Mouse (Mus musculus): ENCODE results near the gene Kbtbd13. TPM values are rescaled to one million over a fixed set of nuclear protein-coding genes. Genes with fewer than 3 reads are reported as not detected.

Gene Kbtbd13
- polyA plus RNA-seq, 1 experiment from 2014 or later = 1.6 TPM

DNA sequence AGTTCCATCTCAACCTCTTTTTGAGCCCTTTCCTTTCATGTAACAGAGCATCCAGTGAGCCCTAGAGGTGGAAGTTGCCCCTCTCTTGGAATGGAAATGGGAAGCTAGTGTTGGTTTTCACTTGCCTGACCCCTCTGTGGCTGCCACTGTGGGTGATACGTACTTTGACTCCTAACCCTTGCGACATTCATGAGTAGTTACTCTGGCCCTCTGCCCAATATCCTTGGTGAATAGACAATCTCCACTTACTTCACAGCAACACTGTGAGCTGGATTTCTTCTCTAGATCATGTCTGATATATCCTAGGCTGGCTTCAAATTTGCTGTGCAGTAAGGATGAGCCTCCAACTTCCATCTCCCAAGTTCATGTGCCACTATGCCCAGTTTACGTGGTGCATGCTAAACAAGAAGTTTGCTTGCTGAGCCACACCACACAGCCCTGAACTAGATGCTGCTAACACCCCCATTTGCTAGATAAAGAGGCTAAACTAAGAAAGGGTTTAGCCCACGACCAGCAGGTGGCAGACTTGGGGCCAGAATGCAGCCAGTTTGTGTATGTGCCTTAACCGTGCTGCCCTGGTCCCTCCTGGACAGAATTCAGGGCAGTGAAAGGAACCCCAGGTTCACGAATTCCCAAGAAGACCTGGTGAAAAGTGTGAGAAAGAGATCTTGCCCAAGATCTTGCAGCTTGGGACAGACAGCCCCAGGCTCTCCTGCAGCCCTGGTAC, 1.3 kb upstream of the Kbtbd13 start:
- Histone ChIP-seq H3K9ac (no peak overlapping the region), H3K36me3 (no peaks in the 10 kb centered on the region), H3K9me3 (no peaks in the 10 kb centered on the region), H3K4me3 (no peak overlapping the region), H3K27ac (no peak overlapping the region), H3K27me3 (peaks cover 46% of the 10 kb centered on the region), H3K4me1 (no peaks in the 10 kb centered on the region), H3K4me2 (replicated peaks) (no peak overlapping the region)
- 30% methylated on average over 6 of the region's 6 CpGs for WGBS
- no peak for ATAC-seq (ENCODE audit: insufficient number of reproducible peaks, insufficient read depth, low FRiP score, low TSS enrichment)

DNA sequence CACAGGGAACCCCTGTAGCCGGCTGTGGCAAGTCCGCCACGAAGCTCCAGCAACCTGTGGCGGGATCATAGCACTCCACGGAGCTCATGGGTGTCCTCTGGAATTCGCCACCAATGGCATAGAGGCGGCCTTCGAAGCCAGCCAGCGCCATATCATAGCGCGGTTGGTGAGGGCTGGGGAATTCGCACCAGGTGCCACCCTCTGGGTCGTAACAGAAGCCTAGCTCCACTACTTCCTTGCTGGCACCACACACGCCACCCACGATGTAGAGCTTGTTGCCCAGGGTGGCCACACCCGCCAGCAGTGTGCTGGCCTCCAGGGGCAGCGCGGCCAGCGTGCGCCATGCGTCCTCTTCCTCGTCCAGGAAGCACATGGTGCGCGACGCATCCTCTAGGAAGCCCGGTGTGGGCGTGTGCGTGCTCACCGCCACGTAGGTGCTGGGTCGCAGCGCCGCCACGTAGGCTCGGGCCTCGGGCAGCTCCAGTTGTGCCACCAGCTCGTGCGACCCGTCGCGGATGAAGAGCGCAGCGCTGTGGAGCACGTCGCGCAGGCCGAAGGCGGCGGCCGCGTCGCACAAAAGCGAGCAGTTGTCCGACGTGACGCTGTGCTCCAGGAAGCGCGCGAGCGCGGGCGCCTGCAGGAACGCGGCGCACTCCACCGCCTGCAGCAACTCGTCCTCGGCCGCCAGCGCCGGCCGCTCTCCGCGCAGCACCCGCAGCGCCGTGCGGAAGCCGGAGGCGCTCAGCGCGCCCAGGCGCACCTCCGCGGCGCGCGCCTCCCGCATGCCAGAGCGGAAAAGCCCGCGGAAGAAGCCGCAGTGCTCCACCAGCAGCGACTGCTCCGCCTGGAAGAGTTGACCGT, 470 bp downstream of the Kbtbd13 start:
- no peak for ATAC-seq (ENCODE audit: insufficient number of reproducible peaks, insufficient read depth, low FRiP score, low TSS enrichment)
- no peaks in the 10 kb centered on the region for H3K4me1 ChIP-seq

DNA sequence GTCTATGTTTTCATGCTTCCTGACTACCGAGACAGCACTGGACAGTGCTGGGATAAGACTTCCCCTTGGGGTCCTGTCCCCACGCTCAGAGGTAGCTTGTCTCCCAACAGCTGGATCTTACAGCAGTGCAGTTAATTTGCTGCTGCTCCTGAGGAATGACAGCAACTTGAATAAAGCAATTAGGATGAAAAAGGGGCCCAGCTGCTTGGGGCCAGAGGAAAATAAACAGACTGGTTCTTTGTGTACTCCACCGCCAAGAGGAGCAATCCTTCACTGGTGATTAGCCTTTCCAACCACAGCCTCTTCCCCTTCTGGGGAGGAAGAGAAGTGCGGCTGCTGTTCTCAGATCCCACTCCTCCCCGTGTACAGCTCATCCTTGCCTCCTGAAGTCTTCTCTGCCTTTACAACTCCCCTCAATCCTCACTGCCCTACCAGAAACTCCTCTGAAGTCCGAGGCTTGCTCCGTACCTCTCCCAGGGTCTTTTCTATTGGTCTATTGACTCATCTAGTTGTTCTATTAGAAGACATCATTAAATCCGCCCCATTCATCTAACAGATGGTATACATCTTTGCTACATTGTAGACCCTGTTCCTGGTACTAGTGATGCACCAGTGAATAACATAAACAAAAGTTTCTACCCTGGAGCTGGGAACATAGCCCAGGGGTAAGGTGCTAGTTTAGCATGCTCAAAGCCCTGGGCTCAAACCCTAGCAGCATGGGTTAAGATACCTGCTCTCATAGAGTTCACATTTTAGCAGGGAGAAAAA, 4.9 kb downstream of the Kbtbd13 start:
- no peak for ATAC-seq (ENCODE audit: insufficient number of reproducible peaks, insufficient read depth, low FRiP score, low TSS enrichment)
- Histone ChIP-seq H3K27ac (no peak overlapping the region), H3K27me3 (peaks cover 27% of the 10 kb centered on the region), H3K9me3 (no peaks in the 10 kb centered on the region), H3K9ac (no peak overlapping the region), H3K36me3 (no peaks in the 10 kb centered on the region), H3K4me3 (no peak overlapping the region), H3K4me1 (no peaks in the 10 kb centered on the region), H3K4me2 (replicated peaks) (no peak overlapping the region)
- 28% methylated on average over 8 of the region's 8 CpGs for WGBS

More for the DNA sequence above, 470 bp downstream of the Kbtbd13 start:
- WGBS = 16% methylated on average over 96 of the region's 96 CpGs
- Histone ChIP-seq H3K9me3 (no peaks in the 10 kb centered on the region), H3K27me3 (peaks cover 46% of the 10 kb centered on the region), H3K4me3 (peak overlapping the region; percentile 51), H3K36me3 (no peaks in the 10 kb centered on the region), H3K9ac (peak overlapping the region; percentile 60), H3K27ac (no peak overlapping the region), H3K4me2 (replicated peaks) (peak overlapping the region; percentile 67)

DNA sequence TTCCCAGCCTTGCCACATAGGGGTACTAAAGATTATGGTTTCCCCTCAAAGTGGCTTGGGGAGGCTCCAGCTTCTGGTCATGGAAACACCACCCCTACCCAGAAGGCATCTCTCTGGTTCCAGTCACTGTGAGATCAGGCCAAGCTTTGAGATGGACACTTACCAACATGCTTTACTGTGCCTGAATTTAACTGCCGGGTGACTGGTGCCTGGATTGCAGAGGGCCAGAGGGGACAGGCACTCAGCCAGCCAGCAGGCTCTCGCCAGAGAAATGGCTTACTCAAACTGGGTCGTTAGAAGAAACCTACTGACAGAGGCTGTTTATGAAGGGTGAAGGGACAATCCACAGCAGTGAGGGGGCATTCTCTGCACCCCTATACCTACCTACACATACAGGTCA, 7.2 kb downstream of the Kbtbd13 start:
- WGBS = 55% methylated on average over 3 of the region's 3 CpGs
- Histone ChIP-seq H3K27me3 (peaks cover 4% of the 10 kb centered on the region; the same call in 1 of the 2 replicates), H3K36me3 (no peaks in the 10 kb centered on the region), H3K27ac (no peak overlapping the region), H3K4me3 (no peak overlapping the region), H3K9me3 (no peaks in the 10 kb centered on the region), H3K4me1 (no peaks in the 10 kb centered on the region), H3K4me2 (replicated peaks) (no peak overlapping the region), H3K9ac (no peak overlapping the region)
- no peak for ATAC-seq (ENCODE audit: insufficient number of reproducible peaks, insufficient read depth, low FRiP score, low TSS enrichment)

DNA sequence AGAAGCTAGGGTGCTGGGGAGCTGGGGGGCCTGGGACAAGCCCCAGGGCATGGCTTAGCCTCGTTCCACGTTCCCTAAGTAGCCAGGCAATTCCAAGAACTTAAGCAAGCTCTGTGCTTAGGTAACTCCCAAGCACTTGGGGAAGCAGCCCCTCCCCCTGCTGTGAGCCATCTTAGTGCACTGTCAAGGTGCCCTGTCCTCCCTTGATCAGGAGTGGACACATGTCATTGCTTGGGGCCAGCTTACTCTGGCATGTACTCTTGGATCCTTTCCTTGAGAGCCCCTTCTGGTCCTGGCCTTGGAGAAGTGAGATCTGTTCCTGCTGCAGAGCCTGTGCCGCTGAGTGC, 8.7 kb downstream of the Kbtbd13 start:
- Histone ChIP-seq H3K9me3 (no peaks in the 10 kb centered on the region), H3K4me2 (replicated peaks) (no peak overlapping the region), H3K27me3 (no peaks in the 10 kb centered on the region), H3K36me3 (no peaks in the 10 kb centered on the region), H3K4me1 (no peaks in the 10 kb centered on the region), H3K27ac (no peak overlapping the region), H3K4me3 (no peak overlapping the region), H3K9ac (no peak overlapping the region)
- ATAC-seq (ENCODE audit: insufficient number of reproducible peaks, insufficient read depth, low FRiP score, low TSS enrichment) = no peak
- 52% methylated on average over 3 of the region's 3 CpGs for WGBS

DNA sequence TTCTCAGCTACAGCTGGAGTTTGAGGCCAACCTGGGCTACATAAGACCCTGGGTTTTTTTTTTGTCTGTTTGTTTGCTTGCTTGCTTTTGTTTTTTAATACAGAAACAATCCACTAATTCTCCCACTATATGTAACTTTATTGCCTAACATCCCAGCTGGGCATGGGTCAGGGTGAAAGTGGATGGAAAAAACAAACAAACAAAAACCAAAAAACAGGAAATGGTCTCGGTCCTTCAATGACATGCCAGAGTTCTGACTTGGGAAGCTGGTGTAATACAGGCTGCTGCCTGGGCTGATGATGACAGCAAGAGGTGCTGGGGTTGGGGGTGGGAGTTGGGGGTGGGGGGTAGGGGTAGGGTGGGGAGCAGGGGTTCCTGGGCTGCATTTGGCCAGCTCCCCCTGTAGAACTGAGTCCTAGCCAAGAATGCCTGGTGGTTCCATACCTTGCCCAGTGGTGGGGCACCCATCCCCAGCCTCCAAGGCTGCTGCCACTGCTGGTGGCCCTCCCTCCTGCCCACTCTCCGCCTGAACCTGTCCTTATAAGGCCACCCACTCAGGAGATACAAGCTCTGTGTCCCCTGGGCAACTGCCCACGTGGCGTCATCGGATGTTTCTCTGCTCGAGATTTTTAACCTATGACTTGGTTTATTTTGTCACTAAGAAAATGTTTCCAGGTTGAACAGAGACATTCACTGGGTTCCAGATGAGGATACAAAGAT, 9.3 kb downstream of the Kbtbd13 start:
- no peak overlapping the region for H3K4me2 ChIP-seq (replicated peaks)
- no peaks in the 10 kb centered on the region for H3K4me1 ChIP-seq
- H3K9me3 ChIP-seq = no peaks in the 10 kb centered on the region
- H3K27ac ChIP-seq = no peak overlapping the region
- H3K36me3 ChIP-seq = no peaks in the 10 kb centered on the region
- no peak overlapping the region for H3K4me3 ChIP-seq
- no peaks in the 10 kb centered on the region for H3K27me3 ChIP-seq
- ATAC-seq (ENCODE audit: insufficient number of reproducible peaks, insufficient read depth, low FRiP score, low TSS enrichment) = no peak
- H3K9ac ChIP-seq = no peak overlapping the region
- 67% methylated on average over 6 of the region's 6 CpGs for WGBS

DNA sequence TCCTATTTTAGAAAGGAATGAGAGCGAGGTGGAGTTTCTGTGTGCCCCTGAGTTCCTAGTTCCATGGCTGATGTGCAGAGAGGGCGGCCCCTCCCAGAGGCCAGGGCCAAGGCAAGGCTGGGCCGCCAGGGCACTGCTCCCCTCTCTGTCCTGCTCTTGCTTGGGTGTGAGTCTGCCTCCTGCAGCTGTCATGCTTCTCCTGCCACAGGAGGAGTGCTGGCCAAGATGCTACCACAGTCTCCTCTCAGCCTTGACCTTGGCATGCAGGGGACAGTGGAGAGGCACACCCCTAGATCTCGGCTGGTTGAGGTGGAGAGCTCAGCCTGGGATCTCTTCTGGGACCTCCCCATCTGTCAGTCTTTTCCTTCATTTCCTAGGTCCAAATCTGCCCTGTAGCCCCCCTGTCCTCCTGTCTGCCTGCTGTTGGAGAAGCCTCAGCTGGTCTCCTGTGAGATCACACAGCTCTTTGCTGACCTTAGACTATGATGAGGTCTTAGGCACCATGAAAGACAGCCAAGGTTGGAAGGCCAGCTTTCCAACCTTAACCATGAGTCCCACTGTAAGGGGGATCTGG, 10.3 kb downstream of the Kbtbd13 start:
- Histone ChIP-seq H3K4me1 (no peaks in the 10 kb centered on the region), H3K9me3 (no peaks in the 10 kb centered on the region), H3K36me3 (no peaks in the 10 kb centered on the region), H3K27me3 (no peaks in the 10 kb centered on the region), H3K4me3 (no peak overlapping the region), H3K27ac (no peak overlapping the region), H3K9ac (no peak overlapping the region), H3K4me2 (replicated peaks) (no peak overlapping the region)
- no peak for ATAC-seq (ENCODE audit: insufficient number of reproducible peaks, insufficient read depth, low FRiP score, low TSS enrichment)
- whole genome bisulfite sequencing = 65% methylated on average over 4 of the region's 4 CpGs

DNA sequence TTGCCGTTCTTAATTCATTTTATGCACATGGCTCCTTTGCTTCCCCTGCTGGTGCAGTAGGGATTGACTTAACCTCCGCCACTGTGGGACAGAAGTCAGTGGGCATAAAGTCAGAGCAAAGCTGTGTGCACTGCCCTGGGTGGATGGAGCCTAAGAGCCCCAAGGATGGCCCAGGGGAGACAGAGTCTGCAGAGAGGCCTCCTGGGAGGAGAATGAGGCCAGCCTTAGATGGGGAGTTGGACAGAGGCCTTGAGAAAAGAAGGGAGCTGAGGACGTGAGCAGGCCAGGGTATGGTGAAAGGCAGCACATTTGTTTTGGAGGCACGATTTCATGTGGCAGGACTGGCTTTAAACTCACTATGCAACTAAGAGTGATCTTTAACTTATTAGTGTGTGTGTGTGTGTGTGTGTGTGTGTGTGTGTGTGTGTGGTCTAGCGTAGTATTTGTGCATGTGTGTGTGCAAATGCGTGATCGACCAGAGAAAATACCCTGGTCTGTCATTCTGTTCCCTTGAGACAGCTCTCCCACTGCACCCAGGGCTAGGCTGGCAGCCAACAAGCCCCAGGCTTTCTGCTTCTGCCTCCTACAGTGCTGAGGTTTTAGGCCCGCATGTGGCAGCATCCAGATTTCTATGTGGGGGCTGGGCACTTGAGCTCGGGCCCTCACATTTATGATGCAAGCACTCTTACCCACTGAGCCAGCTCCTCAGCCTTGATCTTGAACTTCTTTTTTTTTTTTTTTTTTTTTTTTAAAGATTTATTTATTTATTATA, 16.1 kb downstream of the Kbtbd13 start:
- Histone ChIP-seq H3K36me3 (no peaks in the 10 kb centered on the region), H3K4me3 (no peak overlapping the region), H3K27ac (no peak overlapping the region), H3K4me2 (replicated peaks) (no peak overlapping the region), H3K4me1 (no peaks in the 10 kb centered on the region), H3K9me3 (no peaks in the 10 kb centered on the region), H3K9ac (no peak overlapping the region), H3K27me3 (no peaks in the 10 kb centered on the region)
- no peak for ATAC-seq (ENCODE audit: insufficient number of reproducible peaks, insufficient read depth, low FRiP score, low TSS enrichment)
- 81% methylated on average over 9 of the region's 9 CpGs for WGBS

DNA sequence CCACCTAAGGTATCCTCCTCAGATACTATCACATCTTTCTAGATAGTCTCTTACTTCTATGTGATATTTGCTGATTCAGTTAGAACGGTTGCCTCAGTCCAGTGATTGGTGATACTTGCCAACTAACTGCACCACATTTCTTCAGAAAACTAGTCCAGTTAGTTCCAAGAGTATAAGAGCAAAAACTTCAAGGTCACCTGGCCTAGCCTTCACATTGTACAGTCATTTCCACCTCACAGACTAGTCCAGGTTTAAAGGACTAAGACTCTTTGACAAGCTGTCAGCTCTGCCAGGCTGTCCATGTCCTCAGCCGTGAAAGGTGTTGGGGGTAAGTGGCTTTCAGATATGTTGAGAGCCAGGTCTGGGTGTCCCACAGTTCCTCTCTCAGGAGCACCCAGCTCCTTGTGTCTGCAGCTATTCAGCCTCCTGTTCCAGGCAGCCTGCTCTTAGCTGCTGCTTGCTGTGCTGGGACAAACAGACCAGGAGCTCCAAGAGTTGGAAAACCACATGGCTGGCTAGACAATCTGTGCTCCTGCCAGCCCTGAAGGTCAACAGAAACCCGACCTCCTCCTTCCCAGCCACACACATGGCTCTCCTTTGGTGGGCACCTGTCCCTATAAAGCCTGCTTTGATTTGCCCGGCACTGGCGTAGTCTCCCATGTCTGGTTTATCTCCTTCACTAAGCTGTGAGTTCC, 16.8 kb downstream of the Kbtbd13 start:
- ATAC-seq (ENCODE audit: insufficient number of reproducible peaks, insufficient read depth, low FRiP score, low TSS enrichment) = no peak
- Histone ChIP-seq H3K4me2 (replicated peaks) (no peak overlapping the region), H3K27ac (no peak overlapping the region), H3K9me3 (no peaks in the 10 kb centered on the region), H3K4me3 (no peak overlapping the region), H3K9ac (no peak overlapping the region), H3K27me3 (no peaks in the 10 kb centered on the region), H3K36me3 (no peaks in the 10 kb centered on the region), H3K4me1 (no peaks in the 10 kb centered on the region)
- 74% methylated on average over 5 of the region's 5 CpGs for WGBS

DNA sequence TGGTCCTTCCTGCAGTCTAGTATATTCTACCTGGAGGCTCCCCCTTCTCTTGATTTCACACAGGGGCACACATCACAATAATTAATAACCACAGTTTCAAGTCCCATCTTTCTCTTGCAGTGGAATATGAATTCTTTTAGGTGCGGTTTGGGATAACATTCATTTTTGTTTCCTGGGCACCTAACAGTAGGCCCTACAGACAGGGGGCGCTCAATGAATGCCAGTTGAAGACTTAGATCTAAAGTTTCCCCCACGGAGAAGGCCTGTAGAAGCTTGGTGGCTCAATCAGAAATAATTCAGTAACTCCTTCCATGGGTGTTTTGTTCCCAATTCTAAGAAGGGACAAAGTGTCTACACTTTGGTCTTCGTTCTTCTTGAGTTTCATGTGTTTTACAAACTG, 19.0 kb downstream of the Kbtbd13 start:
- no peak overlapping the region for H3K27ac ChIP-seq
- no peaks in the 10 kb centered on the region for H3K9me3 ChIP-seq
- no peak for ATAC-seq (ENCODE audit: insufficient number of reproducible peaks, insufficient read depth, low FRiP score, low TSS enrichment)
- H3K4me2 ChIP-seq (replicated peaks) = no peak overlapping the region
- WGBS = 79% methylated on average over 4 of the region's 4 CpGs
- H3K27me3 ChIP-seq = no peaks in the 10 kb centered on the region
- no peaks in the 10 kb centered on the region for H3K4me1 ChIP-seq
- H3K9ac ChIP-seq = no peak overlapping the region
- no peaks in the 10 kb centered on the region for H3K36me3 ChIP-seq
- H3K4me3 ChIP-seq = no peak overlapping the region

Measured in embryonic facial prominence, embryonic 12.5 days (tissue).